Mouse (Mus musculus): Measurements from ENCODE around the gene Lifr. TPM values are rescaled to one million over a fixed set of nuclear protein-coding genes. Genes with fewer than 3 reads are reported as not detected.

The Lifr gene
- polyA plus RNA-seq, 1 experiment, result 14.8 TPM

DNA sequence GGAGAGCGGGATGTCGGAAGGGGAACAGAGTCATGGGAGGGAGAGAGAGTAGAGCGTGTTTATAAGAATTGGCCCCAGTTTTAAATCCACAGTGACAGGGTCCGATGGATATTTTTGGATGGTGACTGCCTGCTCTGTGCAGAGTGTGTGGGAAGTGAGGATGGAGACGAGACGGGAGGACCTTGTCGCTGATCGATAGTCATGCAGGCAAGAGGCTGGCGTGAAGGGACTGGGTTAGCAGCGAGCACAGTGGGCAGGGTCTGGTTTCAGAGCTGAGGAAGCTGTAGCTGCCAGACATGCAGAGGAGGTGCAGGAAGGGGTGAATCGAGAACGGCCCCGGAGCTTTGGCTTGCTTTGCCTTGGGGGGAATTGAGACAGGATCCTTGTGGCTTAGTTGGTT lies 50.8 kb downstream of the Lifr start:
- H3K4me2 ChIP-seq (ENCODE audit: low read depth), result no peak overlapping the region
- no peak for TF ChIP-seq REST (IDR thresholded peaks at IDR 0.05; ENCODE audit: insufficient read depth, insufficient read length)
- no peak for TF ChIP-seq MYOG (IDR thresholded peaks at IDR 0.05; ENCODE audit: control insufficient read depth in 1 of 3, insufficient read depth in 1 of 3, insufficient read length in 2 of 3, low read depth in 2 of 3)
- TF ChIP-seq POLR2AphosphoS2 (IDR thresholded peaks at IDR 0.05; ENCODE audit: insufficient read length, low read depth), result no peak
- no peak for TF ChIP-seq MYOD1 (IDR thresholded peaks at IDR 0.05; ENCODE audit: control insufficient read depth in 1 of 3, insufficient read length in 2 of 3, low read depth in 2 of 3)
- TF ChIP-seq CEBPB (IDR thresholded peaks at IDR 0.05; ENCODE audit: insufficient read depth, poor library complexity, severe bottlenecking), result no peak
- no peak for TF ChIP-seq USF1 (IDR thresholded peaks at IDR 0.05; ENCODE audit: low read depth)
- TF ChIP-seq MAX (IDR thresholded peaks at IDR 0.05; ENCODE audit: low read depth), result no peak
- no peak for TF ChIP-seq E2F4 (IDR thresholded peaks at IDR 0.05; ENCODE audit: insufficient read depth)
- TF ChIP-seq SRF (IDR thresholded peaks at IDR 0.05; ENCODE audit: control insufficient read depth, insufficient read length, low read depth), result no peak
- no peak for TF ChIP-seq TCF12 (IDR thresholded peaks at IDR 0.05; ENCODE audit: insufficient read depth, poor library complexity, severe bottlenecking)
- TF ChIP-seq TCF3 (IDR thresholded peaks at IDR 0.05; ENCODE audit: insufficient read length, low read depth), result no peak
- no peak for TF ChIP-seq POLR2A (IDR thresholded peaks at IDR 0.05; ENCODE audit: insufficient read length, low read depth)
- peaks cover 94% of the 10 kb centered on the region for H3K79me2 ChIP-seq (ENCODE audit: control insufficient read depth, insufficient read depth)
- no peak overlapping the region for H3ac ChIP-seq (ENCODE audit: control insufficient read depth, insufficient read length)
- H3K4me3 ChIP-seq, result no peak overlapping the region
- peaks cover 6% of the 10 kb centered on the region for H3K36me3 ChIP-seq (ENCODE audit: control insufficient read depth, insufficient read depth)
- H3K27me3 ChIP-seq (ENCODE audit: control insufficient read depth, insufficient read depth, insufficient read length), result no peaks in the 10 kb centered on the region

GRCm38 (mm10) chr15:7143689-7144170 lies 53.3 kb downstream of the Lifr start:
- no peak overlapping the region for H3K4me2 ChIP-seq (ENCODE audit: low read depth)
- H3K79me2 ChIP-seq (ENCODE audit: control insufficient read depth, insufficient read depth), result peaks cover 94% of the 10 kb centered on the region
- H3K4me3 ChIP-seq, result no peak overlapping the region
- no peaks in the 10 kb centered on the region for H3K27me3 ChIP-seq (ENCODE audit: control insufficient read depth, insufficient read depth, insufficient read length)
- H3ac ChIP-seq (ENCODE audit: control insufficient read depth, insufficient read length), result no peak overlapping the region
- H3K36me3 ChIP-seq (ENCODE audit: control insufficient read depth, insufficient read depth), result no peaks in the 10 kb centered on the region
- TF ChIP-seq REST (IDR thresholded peaks at IDR 0.05; ENCODE audit: insufficient read depth, insufficient read length), result no peak
- TF ChIP-seq CEBPB (IDR thresholded peaks at IDR 0.05; ENCODE audit: insufficient read depth, poor library complexity, severe bottlenecking), result no peak
- TF ChIP-seq MAX (IDR thresholded peaks at IDR 0.05; ENCODE audit: low read depth), result no peak

DNA sequence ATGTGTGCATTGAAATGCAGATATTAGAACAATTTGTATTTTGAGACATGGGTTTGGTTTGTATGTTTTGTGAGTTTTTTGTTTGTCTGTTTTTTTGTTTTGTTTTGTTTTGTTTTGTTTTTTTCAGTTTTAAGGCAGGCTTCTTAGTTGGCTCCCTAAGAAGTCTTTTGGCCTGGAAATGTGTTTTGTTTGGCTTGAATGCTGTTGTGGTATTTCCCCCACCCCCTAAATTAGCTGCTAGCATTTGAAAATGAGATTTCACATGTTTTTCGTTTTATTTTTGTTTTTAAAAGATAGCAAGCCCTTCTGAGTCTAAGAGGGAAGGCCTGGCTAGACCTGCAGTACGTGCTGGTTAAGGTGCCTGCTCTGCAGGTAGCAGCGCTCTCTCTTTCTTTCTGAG lies 54.1 kb downstream of the Lifr start:
- Histone ChIP-seq H3K27me3 (ENCODE audit: control insufficient read depth, insufficient read depth, insufficient read length) (no peaks in the 10 kb centered on the region), H3K36me3 (ENCODE audit: control insufficient read depth, insufficient read depth) (no peaks in the 10 kb centered on the region), H3K4me2 (ENCODE audit: low read depth) (no peak overlapping the region), H3ac (ENCODE audit: control insufficient read depth, insufficient read length) (no peak overlapping the region), H3K4me3 (no peak overlapping the region), H3K79me2 (ENCODE audit: control insufficient read depth, insufficient read depth) (peaks cover 94% of the 10 kb centered on the region)
- TF ChIP-seq MYOG (IDR thresholded peaks at IDR 0.05; ENCODE audit: control insufficient read depth in 1 of 3, insufficient read depth in 1 of 3, insufficient read length in 2 of 3, low read depth in 2 of 3) (no peak), SRF (IDR thresholded peaks at IDR 0.05; ENCODE audit: control insufficient read depth, insufficient read length, low read depth) (no peak), POLR2AphosphoS2 (IDR thresholded peaks at IDR 0.05; ENCODE audit: insufficient read length, low read depth) (no peak), MYOD1 (IDR thresholded peaks at IDR 0.05; ENCODE audit: control insufficient read depth in 1 of 3, insufficient read length in 2 of 3, low read depth in 2 of 3) (no peak), E2F4 (IDR thresholded peaks at IDR 0.05; ENCODE audit: insufficient read depth) (no peak), TCF12 (IDR thresholded peaks at IDR 0.05; ENCODE audit: insufficient read depth, poor library complexity, severe bottlenecking) (no peak), REST (IDR thresholded peaks at IDR 0.05; ENCODE audit: insufficient read depth, insufficient read length) (no peak), TCF3 (IDR thresholded peaks at IDR 0.05; ENCODE audit: insufficient read length, low read depth) (no peak)

- no peaks in the 10 kb centered on the region for H3K36me3 ChIP-seq (ENCODE audit: control insufficient read depth, insufficient read depth)
- H3K79me2 ChIP-seq (ENCODE audit: control insufficient read depth, insufficient read depth), result peaks cover 94% of the 10 kb centered on the region
- no peaks in the 10 kb centered on the region for H3K27me3 ChIP-seq (ENCODE audit: control insufficient read depth, insufficient read depth, insufficient read length)
- H3ac ChIP-seq (ENCODE audit: control insufficient read depth, insufficient read length), result no peak overlapping the region
- TF ChIP-seq MAX (IDR thresholded peaks at IDR 0.05; ENCODE audit: low read depth), result no peak
- TF ChIP-seq CEBPB (IDR thresholded peaks at IDR 0.05; ENCODE audit: insufficient read depth, poor library complexity, severe bottlenecking), result no peak
- TF ChIP-seq POLR2AphosphoS2 (IDR thresholded peaks at IDR 0.05; ENCODE audit: insufficient read length, low read depth), result no peak
- no peak for TF ChIP-seq POLR2A (IDR thresholded peaks at IDR 0.05; ENCODE audit: insufficient read length, low read depth)
- TF ChIP-seq SRF (IDR thresholded peaks at IDR 0.05; ENCODE audit: control insufficient read depth, insufficient read length, low read depth), result no peak
- no peak for TF ChIP-seq REST (IDR thresholded peaks at IDR 0.05; ENCODE audit: insufficient read depth, insufficient read length)
- no peak for TF ChIP-seq TCF12 (IDR thresholded peaks at IDR 0.05; ENCODE audit: insufficient read depth, poor library complexity, severe bottlenecking)
- TF ChIP-seq MYOG (IDR thresholded peaks at IDR 0.05; ENCODE audit: control insufficient read depth in 1 of 3, insufficient read depth in 1 of 3, insufficient read length in 2 of 3, low read depth in 2 of 3), result no peak
- no peak for TF ChIP-seq E2F4 (IDR thresholded peaks at IDR 0.05; ENCODE audit: insufficient read depth)
- no peak for TF ChIP-seq TCF3 (IDR thresholded peaks at IDR 0.05; ENCODE audit: insufficient read length, low read depth)
- no peak for TF ChIP-seq MYOD1 (IDR thresholded peaks at IDR 0.05; ENCODE audit: control insufficient read depth in 1 of 3, insufficient read length in 2 of 3, low read depth in 2 of 3)
- TF ChIP-seq USF1 (IDR thresholded peaks at IDR 0.05; ENCODE audit: low read depth), result no peak
- H3K4me2 ChIP-seq (ENCODE audit: low read depth), result no peak overlapping the region
- no peak overlapping the region for H3K4me3 ChIP-seq
Measured at GRCm38 (mm10) chr15:7144942-7145341, 54.5 kb downstream of the Lifr start.

GRCm38 (mm10) chr15:7145555-7145954 lies 55.1 kb downstream of the Lifr start:
- H3ac ChIP-seq (ENCODE audit: control insufficient read depth, insufficient read length), result no peak overlapping the region
- H3K27me3 ChIP-seq (ENCODE audit: control insufficient read depth, insufficient read depth, insufficient read length), result no peaks in the 10 kb centered on the region
- H3K4me2 ChIP-seq (ENCODE audit: low read depth), result no peak overlapping the region
- no peaks in the 10 kb centered on the region for H3K36me3 ChIP-seq (ENCODE audit: control insufficient read depth, insufficient read depth)
- H3K79me2 ChIP-seq (ENCODE audit: control insufficient read depth, insufficient read depth), result peaks cover 94% of the 10 kb centered on the region
- 0 out of 2 replicates have a peak, but pooled peaks have one; percentile 6 for TF ChIP-seq CEBPB (IDR thresholded peaks at IDR 0.05; ENCODE audit: insufficient read depth, poor library complexity, severe bottlenecking)
- no peak for TF ChIP-seq MAX (IDR thresholded peaks at IDR 0.05; ENCODE audit: low read depth)
- no peak overlapping the region for H3K4me3 ChIP-seq

Data from myocyte (in vitro differentiated cells).